Mouse (Mus musculus) intestine, postnatal 0 days (tissue): ENCODE results near the gene Zpr1. TPM values are rescaled to one million over a fixed set of nuclear protein-coding genes. Genes with fewer than 3 reads are reported as not detected.

Source experiments
- ATAC-seq: fragments of 200-750 bp; cut with Nextera tagmentation; 2 replicates; pipeline ENCODE4 v1.8.0; 2017; ENCODE audit warnings: mild to moderate bottlenecking, moderate TSS enrichment, moderate library complexity
- H3K27ac ChIP-seq: fragments of 300-500 bp; sonication (generic); 2 replicates; pipeline ENCODE4 v1.5.1; 2014; ENCODE audit warnings: mild to moderate bottlenecking, low read depth, low read length, moderate library complexity
- H3K27me3 ChIP-seq: fragments of 300-500 bp; sonication (generic); replicated peaks from 2 replicates; pipeline ENCODE4 v1.6.1; 2014; ENCODE audit warnings: low read length, mixed read lengths; ENCODE audit not compliant: control insufficient read depth, insufficient read depth
- H3K36me3 ChIP-seq: fragments of 300-500 bp; sonication (generic); 2 replicates; pipeline ENCODE4 v1.6.1; 2014; ENCODE audit warnings: mild to moderate bottlenecking, moderate library complexity; ENCODE audit not compliant: control insufficient read depth, insufficient read depth
- H3K4me1 ChIP-seq: fragments of 300-500 bp; sonication (generic); replicated peaks from 2 replicates; pipeline ENCODE4 v1.6.1; 2014; ENCODE audit warnings: antibody characterized with exemption, low read length, mixed read lengths; ENCODE audit not compliant: control insufficient read depth, insufficient read depth
- H3K4me2 ChIP-seq: fragments of 300-500 bp; sonication (generic); replicated peaks from 2 replicates; pipeline ENCODE4 v1.6.1; 2014; ENCODE audit warnings: low read depth, mild to moderate bottlenecking, moderate library complexity
- H3K4me3 ChIP-seq: fragments of 300-500 bp; sonication (generic); 2 replicates; pipeline ENCODE4 v1.5.1; 2014; ENCODE audit warnings: low read depth, low read length
- H3K9ac ChIP-seq: fragments of 300-500 bp; sonication (generic); 2 replicates; pipeline ENCODE4 v1.6.1; 2014; ENCODE audit warnings: mild to moderate bottlenecking, low read depth, low read length
- H3K9me3 ChIP-seq: fragments of 300-500 bp; sonication (generic); 2 replicates; pipeline ENCODE4 v1.6.1; 2016; ENCODE audit warnings: mixed run types; ENCODE audit not compliant: control insufficient read depth
- CTCF ChIP-seq: sonication (generic); IDR thresholded peaks from 2 replicates; pipeline ENCODE4 v1.5.1; 2016; ENCODE audit warnings: low read depth, mild to moderate bottlenecking, control low read depth, antibody characterized with exemption, moderate library complexity
- WGBS: fragments of 180-500 bp; shearing (Covaris S2); extraction: QIAGEN DNeasy Blood & Tissue Kit; methylation state at CpG from one replicate; pipeline ENCODE4 v1.1.7; 2014; 5-methylcytosine and 5-hydroxymethylcytosine counted together
- polyA plus RNA-seq: library from polyadenylated mRNA; unstranded; fragments of >200 nt; fragmentation: Nextera tagmentation; extraction: Ambion mirVana; gene quantifications from 2 replicates; pipeline ENCODE4 v1.2.1, GENCODE M21; 2015

Zpr1 gene
- polyA plus RNA-seq, 1 experiment from 2014 or later: 21.6 TPM

GRCm38 (mm10) chr9:46270782-46271181 lies 2.1 kb upstream of the Zpr1 start:
- H3K4me3 ChIP-seq: no peak overlapping the region
- peaks cover 15% of the 10 kb centered on the region for H3K36me3 ChIP-seq
- no peak overlapping the region for H3K9ac ChIP-seq
- WGBS: 93% methylated on average over 4 of the region's 4 CpGs
- H3K4me1 ChIP-seq: no peaks in the 10 kb centered on the region
- no peaks in the 10 kb centered on the region; the same call in 1 of the 2 replicates for H3K27me3 ChIP-seq
- H3K27ac ChIP-seq: no peak overlapping the region
- ATAC-seq: no peak
- H3K4me2 ChIP-seq: no peak overlapping the region
- no peaks in the 10 kb centered on the region for H3K9me3 ChIP-seq
- no peak for TF ChIP-seq CTCF

DNA sequence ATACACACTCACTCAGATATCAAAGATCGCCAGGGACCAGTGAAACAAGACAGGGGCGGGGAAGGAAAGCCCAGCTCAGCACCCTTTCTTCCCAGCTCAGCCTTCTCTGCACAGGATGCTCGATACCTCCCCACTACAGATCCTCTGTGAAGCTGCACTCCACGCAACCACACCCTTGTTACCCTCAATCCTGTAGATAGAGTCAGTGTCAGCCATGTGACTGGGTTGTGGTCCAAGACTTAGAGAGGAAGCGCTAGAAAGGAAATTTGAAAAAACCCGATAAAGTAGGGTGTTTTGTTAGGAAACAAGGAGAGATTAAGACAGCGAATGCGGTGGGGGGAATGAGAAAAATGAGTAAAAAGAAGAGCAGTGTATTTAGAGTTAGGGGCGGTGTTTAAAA lies 794 bp upstream of the Zpr1 start:
- Histone ChIP-seq H3K4me2 (no peak overlapping the region; the same call in 1 of the 2 replicates), H3K9me3 (no peaks in the 10 kb centered on the region), H3K36me3 (peaks cover 28% of the 10 kb centered on the region), H3K27ac (no peak overlapping the region), H3K4me3 (no peak overlapping the region; the same call in 1 of the 2 replicates), H3K27me3 (no peaks in the 10 kb centered on the region; the same call in 1 of the 2 replicates), H3K4me1 (no peaks in the 10 kb centered on the region), H3K9ac (no peak overlapping the region)
- 77% methylated on average over 9 of the region's 9 CpGs for WGBS
- no peak for TF ChIP-seq CTCF
- no peak for ATAC-seq

DNA sequence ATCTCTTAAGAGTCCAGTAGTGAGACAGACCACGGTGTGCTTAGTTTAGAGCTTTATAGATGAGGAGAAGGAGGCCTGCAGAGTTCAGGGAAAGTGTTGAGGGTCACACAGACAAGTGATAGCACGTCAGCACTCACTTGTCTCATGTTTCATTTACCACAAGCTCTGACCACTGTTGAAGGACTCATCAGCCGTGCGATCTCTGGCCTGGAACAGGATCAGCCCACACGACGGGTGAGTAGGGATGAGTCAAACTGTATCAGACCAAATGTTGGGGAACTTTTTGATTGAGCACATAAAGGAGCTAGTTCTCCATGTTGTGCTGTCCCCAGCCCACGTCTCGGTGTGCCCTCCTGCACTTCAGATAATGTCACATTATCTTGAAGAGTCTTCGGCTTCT lies 1.6 kb downstream of the Zpr1 start:
- no peak overlapping the region for H3K4me3 ChIP-seq
- no peak overlapping the region for H3K27ac ChIP-seq
- no peak overlapping the region for H3K4me2 ChIP-seq
- no peaks in the 10 kb centered on the region for H3K4me1 ChIP-seq
- WGBS: 94% methylated on average over 9 of the region's 9 CpGs
- ATAC-seq: no peak
- H3K9ac ChIP-seq: no peak overlapping the region
- no peaks in the 10 kb centered on the region for H3K9me3 ChIP-seq
- TF ChIP-seq CTCF: no peak
- H3K36me3 ChIP-seq: peaks cover 44% of the 10 kb centered on the region
- no peaks in the 10 kb centered on the region; the same call in 1 of the 2 replicates for H3K27me3 ChIP-seq

- H3K9ac ChIP-seq: peak within 1 kb of the TSS; percentile 89
- no peaks in the 10 kb centered on the region for H3K9me3 ChIP-seq
- H3K27ac ChIP-seq: peak within 1 kb of the TSS; percentile 73
- no peaks in the 10 kb centered on the region for H3K27me3 ChIP-seq
- no peaks in the 10 kb centered on the region for H3K4me1 ChIP-seq
- H3K4me3 ChIP-seq: peak within 1 kb of the TSS; percentile 99
- TF ChIP-seq CTCF: peak; percentile 76
- H3K4me2 ChIP-seq: peak within 1 kb of the TSS; percentile 76
- H3K36me3 ChIP-seq: peaks cover 39% of the 10 kb centered on the region
- peak; percentile 88 for ATAC-seq
- WGBS: 0% methylated on average over 49 of the region's 55 CpGs
Measured at GRCm38 (mm10) chr9:46282631-46283436, 10.0 kb downstream of the Zpr1 start, which contains the start of gene Bud13. Gene Bud13, plus strand, starts transcription at chr9:46283008.

DNA sequence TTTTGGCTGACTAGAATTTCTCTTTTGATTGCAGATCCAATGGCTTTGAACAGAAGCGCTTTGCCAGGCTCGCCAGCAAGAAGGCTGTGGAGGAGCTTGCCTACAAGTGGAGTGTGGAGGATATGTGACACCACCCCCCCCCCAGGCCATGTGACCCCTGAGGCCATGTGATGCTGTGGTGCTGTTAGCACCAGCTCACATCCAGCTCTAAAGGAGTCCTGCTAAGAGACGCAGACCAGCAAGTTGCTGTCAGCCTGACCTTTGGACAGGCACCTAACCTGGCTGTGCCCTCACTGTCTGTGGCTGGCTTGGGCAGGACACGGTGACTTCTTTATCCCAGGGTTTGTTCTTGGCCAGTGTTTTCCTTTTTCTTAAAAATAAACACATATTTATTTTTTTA lies 25.5 kb downstream of the Zpr1 start:
- H3K9me3 ChIP-seq: no peaks in the 10 kb centered on the region
- WGBS: 70% methylated on average over 4 of the region's 4 CpGs
- no peak for ATAC-seq
- H3K9ac ChIP-seq: no peak overlapping the region
- peaks cover 40% of the 10 kb centered on the region for H3K36me3 ChIP-seq
- H3K4me3 ChIP-seq: no peak overlapping the region
- no peak for TF ChIP-seq CTCF
- H3K27ac ChIP-seq: no peak overlapping the region; the same call in 1 of the 2 replicates
- no peaks in the 10 kb centered on the region for H3K4me1 ChIP-seq
- H3K27me3 ChIP-seq: no peaks in the 10 kb centered on the region
- H3K4me2 ChIP-seq: no peak overlapping the region

DNA sequence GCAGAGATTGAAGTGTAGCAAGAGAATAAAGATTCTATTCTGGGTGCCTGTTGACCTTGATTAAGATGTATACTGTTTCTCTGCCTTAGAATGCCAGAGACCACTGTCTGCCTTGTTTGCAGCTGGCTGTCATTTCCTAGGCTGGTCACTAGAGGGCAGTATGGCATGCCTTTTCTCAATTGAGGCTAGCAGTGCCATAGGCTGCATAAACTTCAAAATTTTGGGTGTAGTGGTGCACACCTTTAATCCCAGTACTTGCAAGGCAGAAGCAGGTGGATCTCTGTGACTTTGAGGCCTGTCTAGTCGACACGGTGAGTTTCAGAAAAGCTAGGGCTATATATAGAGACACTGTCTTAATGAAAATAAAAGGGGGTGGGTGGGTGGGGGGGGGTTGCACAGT lies 29.3 kb downstream of the Zpr1 start:
- no peaks in the 10 kb centered on the region for H3K9me3 ChIP-seq
- 5% methylated on average over 2 of the region's 2 CpGs for WGBS
- no peak overlapping the region for H3K9ac ChIP-seq
- H3K4me2 ChIP-seq: no peak overlapping the region
- no peak overlapping the region for H3K4me3 ChIP-seq
- peaks cover 23% of the 10 kb centered on the region for H3K36me3 ChIP-seq
- no peak for ATAC-seq
- TF ChIP-seq CTCF: peak; percentile 93
- H3K4me1 ChIP-seq: no peaks in the 10 kb centered on the region
- H3K27me3 ChIP-seq: no peaks in the 10 kb centered on the region
- no peak overlapping the region for H3K27ac ChIP-seq
